Mouse (Mus musculus) MEL (cell line): Measurements from ENCODE around the gene Lrrc59. TPM values are rescaled to one million over a fixed set of nuclear protein-coding genes. Genes with fewer than 3 reads are reported as not detected.
A peak's percentile ranks its signal among the peaks of the same experiment; 100 is the strongest.

Experiments
- DNase-seq: peaks from one replicate; pipeline ENCODE4 v3.0.0; 2011; ENCODE audit warnings: low read depth, low spot score
- H3K27ac ChIP-seq: 2 replicates; pipeline ENCODE4 v1.5.1; 2012; ENCODE audit warnings: low read depth, mild to moderate bottlenecking, control low read depth, low read length, moderate library complexity; ENCODE audit not compliant: control insufficient read depth
- H3K27me3 ChIP-seq, 2 experiments: fragments of 150-350 bp in 1 of 2; sonication (generic) in 1 of 2; 2 replicates each; pipeline ENCODE4 v1.6.1; 2012; ENCODE audit warnings: low read length in 2 of 2, mild to moderate bottlenecking in 2 of 2, improper control_type of control experiment in 1 of 2, moderate library complexity in 1 of 2; ENCODE audit not compliant: insufficient read depth in 2 of 2, control insufficient read depth in 1 of 2
- H3K36me3 ChIP-seq, 2 experiments: 2 replicates each; pipeline ENCODE4 v1.6.1; 2012 to 2014; ENCODE audit warnings: low read length in 2 of 2, improper control_type of control experiment in 1 of 2, inconsistent platforms in 1 of 2, mild to moderate bottlenecking in 1 of 2; ENCODE audit not compliant: insufficient read depth in 2 of 2, control insufficient read depth in 1 of 2
- H3K4me1 ChIP-seq, 2 experiments: fragments of 150-350 bp in 1 of 2; sonication (generic) in 1 of 2; 2 replicates each; pipeline ENCODE4 v1.6.1; 2012; ENCODE audit warnings: low read length in 2 of 2, improper control_type of control experiment in 1 of 2, mild to moderate bottlenecking in 1 of 2; ENCODE audit not compliant: insufficient read depth in 2 of 2, control insufficient read depth in 1 of 2
- H3K4me3 ChIP-seq, 2 experiments: fragments of 150-350 bp in 1 of 2; sonication (generic) in 1 of 2; 2 replicates each; pipeline ENCODE4 v1.5.1; 2012; ENCODE audit warnings: low read depth in 2 of 2, low read length in 2 of 2, mild to moderate bottlenecking in 2 of 2, moderate library complexity in 2 of 2, control low read depth in 1 of 2, improper control_type of control experiment in 1 of 2; ENCODE audit not compliant: control insufficient read depth in 1 of 2, insufficient read depth in 1 of 2
- H3K79me2 ChIP-seq: 2 replicates; pipeline ENCODE4 v1.6.1; 2012; ENCODE audit warnings: mild to moderate bottlenecking, low read length, moderate library complexity; ENCODE audit not compliant: control insufficient read depth, poor library complexity, insufficient read depth
- H3K9ac ChIP-seq: 2 replicates; pipeline ENCODE4 v1.6.1; 2012; ENCODE audit warnings: low read depth, mild to moderate bottlenecking, control low read depth, low read length, moderate library complexity; ENCODE audit not compliant: control insufficient read depth, poor library complexity, severe bottlenecking
- H3K9me3 ChIP-seq: fragments of 150-350 bp; sonication (generic); replicated peaks from 2 replicates; pipeline ENCODE4 v1.6.1; 2012; ENCODE audit warnings: mild to moderate bottlenecking, low read length, improper control_type of control experiment, moderate library complexity; ENCODE audit not compliant: insufficient read depth
- CHD2 ChIP-seq: IDR thresholded peaks from 2 replicates; pipeline ENCODE4 v1.6.1; 2011; ENCODE audit warnings: low read length, improper control_type of control experiment
- E2F4 ChIP-seq: IDR thresholded peaks from 2 replicates; pipeline ENCODE4 v1.6.1; 2011; ENCODE audit warnings: low read depth, low read length, improper control_type of control experiment, borderline replicate concordance
- EP300 ChIP-seq, 2 experiments: IDR thresholded peaks; 2 replicates each; pipeline ENCODE4 v1.6.1; 2011; ENCODE audit warnings: improper control_type of control experiment in 2 of 2, low read length in 2 of 2, low read depth in 1 of 2, mild to moderate bottlenecking in 1 of 2
- GATA1 ChIP-seq: IDR thresholded peaks from 2 replicates; pipeline ENCODE4 v1.6.1; 2011; ENCODE audit warnings: low read depth, low read length, improper control_type of control experiment
- JUND ChIP-seq: IDR thresholded peaks from 2 replicates; pipeline ENCODE4 v1.6.1; 2011; ENCODE audit warnings: low read depth, mild to moderate bottlenecking, improper control_type of control experiment, low read length
- MAZ ChIP-seq: IDR thresholded peaks from 2 replicates; pipeline ENCODE4 v1.6.1; 2012; ENCODE audit warnings: low read depth, mild to moderate bottlenecking, inconsistent platforms, low read length, improper control_type of control experiment
- MEF2A ChIP-seq: IDR thresholded peaks from 2 replicates; pipeline ENCODE4 v1.6.1; 2014; ENCODE audit warnings: low read depth, mild to moderate bottlenecking, inconsistent platforms, low read length, improper control_type of control experiment; ENCODE audit not compliant: poor library complexity, insufficient replicate concordance, severe bottlenecking; ENCODE audit errors: extremely low read depth
- MXI1 ChIP-seq: IDR thresholded peaks from 2 replicates; pipeline ENCODE4 v1.6.1; 2011; ENCODE audit warnings: mild to moderate bottlenecking, low read depth, low read length, improper control_type of control experiment
- MYC ChIP-seq: IDR thresholded peaks from 2 replicates; pipeline ENCODE4 v1.6.1; 2011; ENCODE audit warnings: low read depth, mild to moderate bottlenecking, low read length, improper control_type of control experiment, moderate library complexity
- POLR2A ChIP-seq, 2 experiments: IDR thresholded peaks; 2 replicates each; pipeline ENCODE4 v1.6.1; 2011 to 2012; ENCODE audit warnings: low read length in 2 of 2, mild to moderate bottlenecking in 2 of 2, control low read depth in 1 of 2, improper control_type of control experiment in 1 of 2, low read depth in 1 of 2, moderate library complexity in 1 of 2; ENCODE audit not compliant: control insufficient read depth in 1 of 2, insufficient read depth in 1 of 2, poor library complexity in 1 of 2
- POLR2AphosphoS2 ChIP-seq: IDR thresholded peaks from 2 replicates; pipeline ENCODE4 v1.6.1; 2011; ENCODE audit warnings: low read length, improper control_type of control experiment
- POLR2AphosphoS5 ChIP-seq: IDR thresholded peaks from 2 replicates; pipeline ENCODE4 v1.6.1; 2012; ENCODE audit warnings: low read depth, borderline replicate concordance, mild to moderate bottlenecking, inconsistent platforms, low read length, moderate library complexity, mixed read lengths
- SMC3 ChIP-seq: IDR thresholded peaks from 2 replicates; pipeline ENCODE4 v1.6.1; 2011; ENCODE audit warnings: low read depth, low read length, improper control_type of control experiment
- USF1 ChIP-seq: IDR thresholded peaks from 2 replicates; pipeline ENCODE4 v1.6.1; 2014; ENCODE audit warnings: low read depth, mild to moderate bottlenecking, inconsistent platforms, low read length, improper control_type of control experiment, moderate library complexity
- ZC3H11A ChIP-seq: IDR thresholded peaks from 2 replicates; pipeline ENCODE4 v1.6.1; 2012; ENCODE audit warnings: low read depth, mild to moderate bottlenecking, inconsistent platforms, low read length, improper control_type of control experiment
- ZKSCAN1 ChIP-seq: IDR thresholded peaks from 2 replicates; pipeline ENCODE4 v1.6.1; 2012; ENCODE audit warnings: low read depth, mild to moderate bottlenecking, inconsistent platforms, low read length, improper control_type of control experiment, moderate library complexity
- ZMIZ1 ChIP-seq: IDR thresholded peaks from 2 replicates; pipeline ENCODE4 v1.6.1; 2012; ENCODE audit warnings: low read depth, mild to moderate bottlenecking, inconsistent platforms, low read length, improper control_type of control experiment, moderate library complexity
- ZNF384 ChIP-seq: IDR thresholded peaks from 2 replicates; pipeline ENCODE4 v1.6.1; 2012; ENCODE audit warnings: low read depth, mild to moderate bottlenecking, inconsistent platforms, low read length, improper control_type of control experiment
- polyA plus RNA-seq, 2 experiments: library from polyadenylated mRNA; stranded (reverse) in 1 of 2; unstranded in 1 of 2; fragments of >175 nt in 1 of 2; fragments of >200 nt in 1 of 2; gene quantifications; 2 replicates each; pipeline versions ENCODE4 v1.2.1 to v1.2.4; 2012; ENCODE audit warnings: low replicate concordance in 2 of 2, low read depth in 1 of 2; ENCODE audit not compliant: insufficient read length in 2 of 2, insufficient read depth in 1 of 2, missing spikeins in 1 of 2
- total RNA-seq: library from RNA; depleted of rRNA; stranded (reverse); fragments of 300-350 nt; gene quantifications from 2 replicates; pipeline ENCODE4 v1.2.3, GENCODE M21; 2012

Lrrc59 gene
- total and polyA plus RNA-seq, 3 experiments, result 464 to 633 (median 486) TPM

DNA sequence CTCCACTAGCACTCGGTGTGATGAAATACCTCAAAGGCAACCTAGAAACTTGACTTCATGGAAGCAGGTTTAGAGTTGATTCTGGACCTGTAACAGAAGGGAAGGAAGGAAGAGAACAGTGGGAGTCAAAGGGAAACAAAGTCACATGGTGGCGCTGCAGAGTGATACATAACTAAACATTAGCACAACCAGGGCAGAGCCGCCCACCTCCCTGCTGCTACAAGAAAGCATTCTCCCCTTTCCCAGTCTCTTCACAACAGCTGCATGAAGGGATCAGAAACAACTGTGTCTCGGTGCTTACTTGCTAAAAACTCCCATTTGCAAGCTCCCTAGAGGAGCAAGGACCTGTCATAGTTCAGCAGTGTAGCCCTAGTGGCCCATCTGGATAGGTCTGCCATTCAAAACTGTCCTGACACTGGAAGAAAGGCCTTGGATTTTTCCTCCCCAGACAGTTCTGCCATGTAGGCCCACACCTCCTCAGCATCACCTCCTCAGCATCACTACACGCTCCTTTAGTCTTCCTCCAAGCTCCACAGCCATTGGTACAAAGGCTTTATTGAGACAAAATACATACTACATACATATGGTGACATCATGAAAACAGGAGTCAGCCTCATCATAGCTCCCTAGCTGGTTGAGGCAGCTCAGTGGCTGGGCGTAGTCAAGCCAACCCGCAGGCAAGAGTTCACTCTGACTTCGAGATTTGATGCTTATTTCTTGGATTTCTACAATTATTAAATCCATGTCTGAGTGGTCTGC, 15.1 kb downstream of the Lrrc59 start:
- peak; percentile 32 for DNase-seq
- H3K4me1 ChIP-seq, result no peaks in the 10 kb centered on the region
- peaks cover 0 to 12% of the 10 kb centered on the region in 2 experiments; a peak in 2 of 4 replicates for H3K36me3 ChIP-seq
- TF ChIP-seq MEF2A, result no peak
- no peak for TF ChIP-seq JUND
- no peak for TF ChIP-seq ZNF384
- TF ChIP-seq POLR2AphosphoS2, result peak; percentile 82
- TF ChIP-seq CHD2, result peak; percentile 35; the same call in 1 of the 2 replicates
- no peak for TF ChIP-seq MXI1
- no peak for TF ChIP-seq MAZ
- no peak for TF ChIP-seq GATA1
- peak; percentile 80 for TF ChIP-seq ZMIZ1
- TF ChIP-seq USF1, result no peak
- 0 out of 2 replicates have a peak, but pooled peaks have one; percentile 24 for TF ChIP-seq SMC3
- peak in 1 of 2 experiments; percentile 53; a peak in 2 of 4 replicates for TF ChIP-seq POLR2A (IDR thresholded peaks at IDR 0.05; ENCODE audit: control insufficient read depth in 1 of 2, insufficient read depth in 1 of 2, low read depth in 1 of 2, low read length in 2 of 2, poor library complexity in 1 of 2)
- TF ChIP-seq ZC3H11A, result no peak
- TF ChIP-seq ZKSCAN1, result no peak
- no peak overlapping the region for H3K4me3 ChIP-seq
- no peak overlapping the region for H3K27ac ChIP-seq
- no peaks in the 10 kb centered on the region for H3K9me3 ChIP-seq
- H3K79me2 ChIP-seq, result no peaks in the 10 kb centered on the region
- H3K9ac ChIP-seq, result no peak overlapping the region
- no peaks in the 10 kb centered on the region for H3K27me3 ChIP-seq

DNA sequence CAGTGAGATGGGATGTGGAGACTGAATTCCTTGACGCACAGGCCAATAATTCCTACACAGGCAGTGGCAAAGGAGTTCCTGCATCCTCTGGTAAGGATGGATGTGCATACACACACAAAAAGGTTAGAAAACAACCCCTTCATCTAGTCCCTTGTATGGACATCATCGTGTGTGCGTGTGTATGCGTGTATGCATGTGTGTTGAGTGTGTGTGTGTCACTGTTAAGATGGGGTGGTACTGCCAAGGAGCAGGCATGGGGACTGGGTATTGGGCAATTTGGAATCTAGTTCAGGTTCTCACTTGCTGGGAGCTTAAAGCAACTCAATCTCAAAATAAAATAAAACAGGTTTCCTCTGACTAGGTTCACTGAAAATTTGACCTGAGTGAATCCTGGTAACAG, 16.9 kb downstream of the Lrrc59 start:
- H3K4me3 ChIP-seq, result no peak overlapping the region
- H3K36me3 ChIP-seq, result peaks cover 0 to 8% of the 10 kb centered on the region in 2 experiments; a peak in 2 of 4 replicates
- TF ChIP-seq E2F4 (no peak), POLR2A (IDR thresholded peaks at IDR 0.05; ENCODE audit: control insufficient read depth in 1 of 2, insufficient read depth in 1 of 2, low read depth in 1 of 2, low read length in 2 of 2, poor library complexity in 1 of 2) (peak in 1 of 2 experiments; percentile 34; a peak in 2 of 4 replicates), MYC (no peak), POLR2AphosphoS5 (0 out of 2 replicates have a peak, but pooled peaks have one; percentile 29), POLR2AphosphoS2 (peak; percentile 55; the same call in 1 of the 2 replicates), EP300 (IDR thresholded peaks at IDR 0.05; ENCODE audit: low read depth in 1 of 2, low read length in 2 of 2) (no peak), USF1 (no peak)
- no peak overlapping the region for H3K27ac ChIP-seq
- H3K79me2 ChIP-seq, result no peaks in the 10 kb centered on the region
- no peak for DNase-seq
- no peaks in the 10 kb centered on the region for H3K9me3 ChIP-seq
- H3K9ac ChIP-seq, result no peak overlapping the region
- H3K4me1 ChIP-seq, result no peaks in the 10 kb centered on the region
- no peaks in the 10 kb centered on the region for H3K27me3 ChIP-seq
